Comparison of ENCODE assay signal across 8 mouse cellular contexts in the genomic region with DNA sequence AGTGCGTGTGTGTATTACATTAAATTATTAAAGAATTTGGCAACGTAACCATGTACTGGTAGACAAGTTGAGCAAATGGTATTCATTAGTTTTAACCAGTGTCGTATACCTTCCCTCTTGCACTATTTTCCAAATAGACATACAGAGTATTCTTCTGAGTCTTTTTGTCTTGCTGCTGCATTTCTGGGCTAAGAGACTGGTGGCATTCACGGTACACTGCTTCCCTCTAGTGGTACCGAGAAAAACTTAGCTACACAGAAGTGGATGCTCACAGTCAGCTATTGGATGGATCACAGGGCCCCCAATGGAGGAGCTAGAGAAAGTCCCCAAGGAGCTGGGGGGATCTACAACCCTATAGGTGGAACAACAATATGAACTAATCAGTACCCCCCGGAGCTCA.
A peak's percentile ranks its signal among the peaks of the same experiment; 100 is the strongest.
DNase-seq lines count a peak whose midpoint lies in the region; ATAC-seq lines count a peak whose summit lies in the region.
"Not testable (repeated sequence)": the region's sequence is repeated elsewhere in the genome, so short reads cannot be mapped to it uniquely, and the experiment has no call there.

No protein-coding gene starts in this region.

- peak; percentile 71 for DNase-seq in NIH3T3 (ENCODE audit: low read depth)
- peak; percentile 5 for DNase-seq in cerebellum, adult 8-10 months
- DNase-seq in forebrain, embryonic 14.5 days (ENCODE audit: low spot score), result peak; percentile 81
- peak; percentile 30 to 50 for DNase-seq in kidney, postnatal 36 days
- peak; percentile 3 for DNase-seq in liver
- DNase-seq in neural tube, embryonic 10.5 days (ENCODE audit: extremely low spot score, low spot score), result peak; percentile 22
- peak; percentile 7 for DNase-seq in thymus, postnatal 4 days

- WGBS in forebrain, embryonic 14.5 days, result 35% methylated on average over 6 of the region's 6 CpGs

- peak; percentile 78 for ATAC-seq in forebrain, embryonic 14.5 days
- peak; percentile 81 to 88 for ATAC-seq in hematopoietic stem cell, adult 5-6 weeks (replicated peaks in 1 of 2; ENCODE audit: insufficient read depth in 1 of 2, low FRiP score in 2 of 2, low TSS enrichment in 1 of 2, low read depth in 1 of 2, poor library complexity in 2 of 2, severe bottlenecking in 2 of 2)

- not testable (repeated sequence) for H3K9me3 ChIP-seq in forebrain, embryonic 14.5 days (replicated peaks; ENCODE audit: control insufficient read depth, low read length)

- not testable (repeated sequence) for H3K4me2 ChIP-seq in forebrain, embryonic 14.5 days (ENCODE audit: low read length)

- H3K4me3 ChIP-seq in forebrain, embryonic 14.5 days (ENCODE audit: low read depth, low read length), result not testable (repeated sequence)

- not testable (repeated sequence) for H3K4me1 ChIP-seq in forebrain, embryonic 14.5 days (ENCODE audit: control insufficient read depth, insufficient read depth, low read length)

- not testable (repeated sequence) for H3K9ac ChIP-seq in forebrain, embryonic 14.5 days (ENCODE audit: low read length)

- H3K36me3 ChIP-seq in forebrain, embryonic 14.5 days (ENCODE audit: control insufficient read depth, insufficient read depth, low read length), result not testable (repeated sequence)

- not testable (repeated sequence) for H3K27me3 ChIP-seq in forebrain, embryonic 14.5 days (replicated peaks; ENCODE audit: control insufficient read depth, insufficient read depth, low read length)

- not testable (repeated sequence) for H3K27ac ChIP-seq in forebrain, embryonic 14.5 days (ENCODE audit: low read depth, low read length)

Comparison
In these comparisons a context has a peak if more than half of its experiments do, and no peak if none do; other contexts are left out.
1. DNase-seq: peak in every context shown above with its lines; median percentile 81 in forebrain, embryonic 14.5 days; 71 in NIH3T3; 40 in kidney, postnatal 36 days; 22 in neural tube, embryonic 10.5 days; 7 in thymus, postnatal 4 days; 5 in cerebellum, adult 8-10 months; 3 in liver.